Mouse (Mus musculus) CH12.LX (cell line): ENCODE results near the gene Fbxl15. TPM values are rescaled to one million over a fixed set of nuclear protein-coding genes. Genes with fewer than 3 reads are reported as not detected.

Source experiments
- DNase-seq: peaks from one replicate; pipeline ENCODE4 v3.0.0-alpha.2; 2013; ENCODE audit errors: extremely low read depth
- H3K27ac ChIP-seq: 2 replicates; pipeline ENCODE4 v1.5.1; 2012; ENCODE audit warnings: low read depth, mild to moderate bottlenecking, control low read depth, moderate library complexity; ENCODE audit not compliant: insufficient read depth
- H3K27me3 ChIP-seq: replicated peaks from 2 replicates; pipeline ENCODE3; 2012; ENCODE audit warnings: inconsistent platforms
- H3K36me3 ChIP-seq, 2 experiments: replicated peaks in 1 of 2; 2 replicates each; pipeline versions ENCODE3 to v1.6.1; 2012; ENCODE audit warnings: inconsistent platforms in 1 of 2, low read length in 1 of 2, mild to moderate bottlenecking in 1 of 2, mixed read lengths in 1 of 2, moderate library complexity in 1 of 2; ENCODE audit not compliant: control insufficient read depth in 1 of 2, insufficient read depth in 1 of 2
- H3K4me1 ChIP-seq, 2 experiments: 2 replicates each; pipeline ENCODE4 v1.6.1; 2012; ENCODE audit warnings: inconsistent platforms in 1 of 2, moderate library complexity in 1 of 2; ENCODE audit not compliant: insufficient read depth in 2 of 2, control insufficient read depth in 1 of 2
- H3K4me2 ChIP-seq: 2 replicates; pipeline ENCODE4 v1.6.1; 2012; ENCODE audit warnings: low read depth, mild to moderate bottlenecking, control low read depth; ENCODE audit not compliant: poor library complexity, insufficient read depth, severe bottlenecking
- H3K4me3 ChIP-seq, 3 experiments: fragments of 150-350 bp in 1 of 3; sonication (generic) in 1 of 3; replicated peaks in 1 of 3; 2 replicates each; pipeline versions ENCODE3 to v1.5.1; 2011 to 2012; ENCODE audit warnings: low read depth in 2 of 3, low read length in 2 of 3, mild to moderate bottlenecking in 2 of 3, moderate library complexity in 2 of 3, control low read depth in 1 of 3, improper control_type of control experiment in 1 of 3, inconsistent platforms in 1 of 3, mixed read lengths in 1 of 3; ENCODE audit not compliant: poor library complexity in 1 of 3
- H3K79me2 ChIP-seq: replicated peaks from 2 replicates; pipeline ENCODE4 v1.6.1; 2012; ENCODE audit warnings: mild to moderate bottlenecking, moderate library complexity; ENCODE audit not compliant: control insufficient read depth, poor library complexity, insufficient read depth, severe bottlenecking; ENCODE audit errors: extremely low read depth
- H3K9ac ChIP-seq: 2 replicates; pipeline ENCODE4 v1.6.1; 2012; ENCODE audit warnings: low read depth, mild to moderate bottlenecking, control low read depth, moderate library complexity; ENCODE audit not compliant: insufficient read depth
- H3K9me3 ChIP-seq: replicated peaks from 2 replicates; pipeline ENCODE3; 2012; ENCODE audit warnings: low read length, inconsistent platforms, mixed read lengths
- BHLHE40 ChIP-seq: IDR thresholded peaks from 2 replicates; pipeline ENCODE4 v1.6.1; 2011; ENCODE audit warnings: mild to moderate bottlenecking, low read depth, low read length, improper control_type of control experiment
- CHD2 ChIP-seq: IDR thresholded peaks from 2 replicates; pipeline ENCODE4 v1.6.1; 2011; ENCODE audit warnings: low read length, improper control_type of control experiment
- ELF1 ChIP-seq: IDR thresholded peaks from 2 replicates; pipeline ENCODE4 v1.6.1; 2014; ENCODE audit warnings: low read depth, mild to moderate bottlenecking, inconsistent platforms, low read length, improper control_type of control experiment
- EP300 ChIP-seq: IDR thresholded peaks from 2 replicates; pipeline ENCODE4 v1.6.1; 2011; ENCODE audit warnings: low read length, improper control_type of control experiment
- HCFC1 ChIP-seq: IDR thresholded peaks from 2 replicates; pipeline ENCODE4 v1.6.1; 2012; ENCODE audit warnings: low read depth, mild to moderate bottlenecking, inconsistent platforms, low read length, improper control_type of control experiment
- IRF4 ChIP-seq: IDR thresholded peaks from 2 replicates; pipeline ENCODE4 v1.6.1; 2014; ENCODE audit warnings: low read depth, mild to moderate bottlenecking, inconsistent platforms, low read length, improper control_type of control experiment
- KAT2A ChIP-seq: IDR thresholded peaks from 2 replicates; pipeline ENCODE4 v1.6.1; 2012; ENCODE audit warnings: low read length, improper control_type of control experiment, inconsistent platforms; ENCODE audit not compliant: insufficient replicate concordance
- MAFK ChIP-seq: IDR thresholded peaks from 2 replicates; pipeline ENCODE4 v1.6.1; 2011; ENCODE audit warnings: low read length, improper control_type of control experiment; ENCODE audit not compliant: insufficient replicate concordance
- MEF2A ChIP-seq: IDR thresholded peaks from 2 replicates; pipeline ENCODE4 v1.6.1; 2014; ENCODE audit warnings: low read depth, mild to moderate bottlenecking, inconsistent platforms, low read length, improper control_type of control experiment, borderline replicate concordance
- MXI1 ChIP-seq: IDR thresholded peaks from 2 replicates; pipeline ENCODE4 v1.6.1; 2011; ENCODE audit warnings: mild to moderate bottlenecking, low read depth, low read length, improper control_type of control experiment
- MYC ChIP-seq: IDR thresholded peaks from 2 replicates; pipeline ENCODE4 v1.6.1; 2011; ENCODE audit warnings: low read depth, mild to moderate bottlenecking, improper control_type of control experiment, low read length
- POLR2A ChIP-seq: IDR thresholded peaks from 2 replicates; pipeline ENCODE4 v1.6.1; 2011; ENCODE audit warnings: low read depth, mild to moderate bottlenecking, improper control_type of control experiment, low read length
- SMC3 ChIP-seq: IDR thresholded peaks from 2 replicates; pipeline ENCODE4 v1.6.1; 2011; ENCODE audit warnings: low read depth, low read length, improper control_type of control experiment
- TCF12 ChIP-seq: IDR thresholded peaks from 2 replicates; pipeline ENCODE4 v1.6.1; 2014; ENCODE audit warnings: low read depth, mild to moderate bottlenecking, inconsistent platforms, low read length, improper control_type of control experiment
- ZMIZ1 ChIP-seq: IDR thresholded peaks from 2 replicates; pipeline ENCODE4 v1.6.1; 2012; ENCODE audit warnings: low read depth, mild to moderate bottlenecking, inconsistent platforms, low read length, improper control_type of control experiment
- dilution Hi-C: fragments of 300-500 bp; cut with MboI; formaldehyde crosslinking; loops from 2 replicates; pipeline ENCODE4 v1.14.3; 2020; ENCODE audit warnings: low sequenced_read_pairs; ENCODE audit not compliant: extremely low pct_unique_long_range_greater_than_20kb, extremely low pct_ligation_motif_present
- in situ Hi-C: fragments of 300-500 bp; cut with MboI; formaldehyde crosslinking; loops from 3 replicates; pipeline ENCODE4 v1.14.3; 2019; ENCODE audit warnings: low sequenced_read_pairs, low pct_ligation_motif_present, low pct_unique_long_range_greater_than_20kb, mixed read lengths
- polyA plus RNA-seq: library from polyadenylated mRNA; unstranded; fragments of >175 nt; gene quantifications from 2 replicates; pipeline ENCODE4 v1.2.1, GENCODE M21; 2012; ENCODE audit warnings: low read depth; ENCODE audit not compliant: insufficient read length
- total RNA-seq, 2 experiments: library from RNA; depleted of rRNA; stranded (reverse); fragments of 300-350 nt in 1 of 2; fragments of >200 nt in 1 of 2; gene quantifications; 2 replicates each; pipeline ENCODE4 v1.2.3; 2012 to 2014

Fbxl15 gene
- total and polyA plus RNA-seq, 3 experiments = 7.6 to 9.9 (median 9.4) TPM

DNA sequence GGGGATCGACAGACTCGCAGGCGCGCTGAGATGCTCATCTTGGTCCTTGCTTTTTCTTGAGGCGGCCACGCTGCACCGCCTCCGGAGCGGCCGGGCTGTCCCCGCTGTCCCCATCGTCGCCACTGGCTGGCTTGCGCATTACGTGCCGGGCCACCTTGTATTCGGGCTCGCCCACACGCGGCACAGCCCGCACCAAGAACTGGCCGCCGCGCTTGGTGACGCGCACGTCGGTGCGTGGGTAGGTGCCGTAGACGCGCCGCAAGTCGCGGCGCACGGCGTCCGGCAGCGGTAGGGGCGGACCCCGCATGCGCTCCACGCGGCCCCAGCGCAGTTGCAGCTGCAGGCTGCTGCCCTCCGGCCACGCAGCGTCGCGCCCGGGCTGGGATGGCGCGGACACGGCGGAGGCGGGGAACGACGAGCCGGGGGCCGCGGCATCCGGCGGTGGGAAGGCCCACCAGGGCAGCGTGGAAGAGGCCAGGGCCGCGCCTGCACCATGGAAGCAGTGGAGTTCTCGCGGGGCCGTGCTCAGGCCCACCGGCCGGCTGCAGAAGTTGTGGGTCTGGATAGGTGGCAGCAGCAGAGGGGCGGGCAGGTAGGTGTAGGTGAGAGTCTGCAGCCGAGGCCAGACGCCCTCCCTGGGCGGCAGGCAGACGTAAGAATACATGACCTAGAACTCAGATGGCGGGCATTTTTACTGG, 20.9 kb downstream of the Fbxl15 start (continued):
- TF ChIP-seq MYC = 0 out of 2 replicates have a peak, but pooled peaks have one; percentile 2
- TF ChIP-seq ZMIZ1 = peak; percentile 93
- TF ChIP-seq BHLHE40 = no peak
- peak; percentile 85; the same call in 1 of the 2 replicates for TF ChIP-seq MXI1
- no peak for TF ChIP-seq MAFK
- TF ChIP-seq SMC3 = no peak; the same call in 1 of the 2 replicates
- 0 out of 2 replicates have a peak, but pooled peaks have one; percentile 13 for TF ChIP-seq MEF2A
- 0 out of 2 replicates have a peak, but pooled peaks have one; percentile 25 for TF ChIP-seq IRF4
- no peak; the same call in 1 of the 2 replicates for TF ChIP-seq CHD2
- no peak for TF ChIP-seq EP300
- 0 out of 2 replicates have a peak, but pooled peaks have one; percentile 24 for TF ChIP-seq ELF1
- TF ChIP-seq KAT2A = 0 out of 2 replicates have a peak, but pooled peaks have one; percentile 35
- peak; percentile 76 for TF ChIP-seq POLR2A
- TF ChIP-seq HCFC1 = peak; percentile 38
- peak; percentile 72 for TF ChIP-seq TCF12

DNA sequence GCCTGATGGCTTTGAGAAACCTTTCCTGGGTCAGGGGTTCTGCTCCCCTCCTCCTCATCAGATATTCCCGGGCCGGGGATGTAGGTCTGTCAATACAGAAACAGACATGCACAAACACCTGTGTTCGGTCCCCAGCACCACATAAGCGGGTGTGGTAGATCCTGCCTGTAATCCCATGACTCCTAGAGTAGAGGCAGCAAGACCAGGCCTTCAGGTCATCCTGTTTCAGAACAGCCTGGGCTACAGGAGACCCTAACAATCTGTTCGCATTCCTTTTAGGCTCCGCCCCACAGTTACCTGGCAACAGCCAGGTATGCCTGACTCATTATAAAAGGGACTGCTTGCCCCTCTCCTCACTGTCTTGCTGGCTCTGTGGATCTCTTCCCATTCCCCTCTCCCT, 21.6 kb downstream of the Fbxl15 start:
- no peaks in the 10 kb centered on the region for H3K27me3 ChIP-seq
- in situ Hi-C loops (no loop called here), dilution Hi-C loops (no loop called here)
- TF ChIP-seq BHLHE40 (0 out of 2 replicates have a peak, but pooled peaks have one; percentile 5), HCFC1 (no peak), MEF2A (no peak)
- H3K79me2 ChIP-seq = no peaks in the 10 kb centered on the region
- H3K4me2 ChIP-seq = peak overlapping the region; percentile 95
- peak overlapping the region; percentile 53 to 84 (median 82) for H3K4me3 ChIP-seq
- no peaks in the 10 kb centered on the region for H3K9me3 ChIP-seq
- H3K27ac ChIP-seq = no peak overlapping the region
- peak overlapping the region; percentile 82 for H3K9ac ChIP-seq
- H3K36me3 ChIP-seq = peaks cover 0 to 2% of the 10 kb centered on the region in 2 experiments
- H3K4me1 ChIP-seq = peaks cover 2 to 15% of the 10 kb centered on the region in 2 experiments; a peak in 3 of 4 replicates
- no peak for DNase-seq

DNA sequence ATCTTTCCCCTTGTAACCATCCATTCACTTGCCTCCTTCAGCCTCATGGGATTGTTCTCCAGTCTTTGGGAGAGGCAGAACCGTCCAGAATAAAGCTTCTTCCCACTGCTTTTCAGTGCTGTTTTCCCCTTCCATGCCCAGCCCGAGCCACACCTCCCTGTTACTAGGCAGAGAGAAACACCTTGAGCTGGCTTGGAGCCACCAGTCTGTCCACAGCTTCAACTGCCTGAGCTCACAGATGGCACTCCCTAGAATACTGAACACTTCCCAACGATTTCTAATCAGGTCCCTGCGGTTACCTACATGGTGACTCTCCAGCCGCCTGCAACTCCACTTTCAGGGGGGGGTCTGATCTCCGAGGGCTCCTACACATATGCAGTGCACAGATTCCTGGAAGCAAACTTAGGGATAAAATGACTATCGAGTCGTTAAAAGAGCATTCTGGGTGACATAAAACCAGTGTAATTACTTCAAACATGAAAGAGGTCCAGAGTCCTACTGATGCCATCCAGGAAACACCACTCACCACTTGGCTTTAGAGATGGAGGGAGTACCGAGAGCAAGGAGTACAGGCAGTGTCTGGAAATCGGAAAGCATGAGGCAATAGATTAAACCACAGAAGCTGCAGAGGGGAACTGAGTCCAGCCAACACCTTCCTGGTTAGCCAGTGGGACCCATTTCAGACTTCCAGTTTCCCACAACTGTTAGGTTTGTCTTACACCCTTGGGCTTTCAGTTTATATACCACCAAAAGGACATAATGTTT, 22.4 kb downstream of the Fbxl15 start, which contains the start of gene 2310034G01Rik:
TSS of gene 2310034G01Rik (minus strand) at position 135 of the 765 bp plus-strand sequence.
- dilution Hi-C loops = no loop called here
- in situ Hi-C loops = no loop called here
- H3K9ac ChIP-seq = peak within 1 kb of the TSS; percentile 82
- no peaks in the 10 kb centered on the region for H3K79me2 ChIP-seq
- H3K9me3 ChIP-seq = no peaks in the 10 kb centered on the region
- no peak for DNase-seq
- H3K27me3 ChIP-seq = no peaks in the 10 kb centered on the region
- no peak within 1 kb of the TSS for H3K27ac ChIP-seq
- peak within 1 kb of the TSS; percentile 95 for H3K4me2 ChIP-seq
- peaks cover 2 to 10% of the 10 kb centered on the region in 2 experiments; a peak in 3 of 4 replicates for H3K4me1 ChIP-seq
- no peak for TF ChIP-seq CHD2
- TF ChIP-seq TCF12 = no peak
- no peak for TF ChIP-seq MYC
- no peak for TF ChIP-seq SMC3
- peak within 1 kb of the TSS; percentile 53 to 84 (median 82) for H3K4me3 ChIP-seq
- H3K36me3 ChIP-seq = peaks cover 0 to 2% of the 10 kb centered on the region in 2 experiments
